Mouse (Mus musculus) CH12.LX (cell line): ENCODE measurements around the gene Nfix. TPM values are rescaled to one million over a fixed set of nuclear protein-coding genes. Genes with fewer than 3 reads are reported as not detected.

ENCODE experiments used
- DNase-seq: peaks from one replicate; pipeline ENCODE4 v3.0.0-alpha.2; 2013; ENCODE audit errors: extremely low read depth
- H3K27ac ChIP-seq: 2 replicates; pipeline ENCODE4 v1.5.1; 2012; ENCODE audit warnings: low read depth, mild to moderate bottlenecking, control low read depth, moderate library complexity; ENCODE audit not compliant: insufficient read depth
- H3K27me3 ChIP-seq: replicated peaks from 2 replicates; pipeline ENCODE3; 2012; ENCODE audit warnings: inconsistent platforms
- H3K36me3 ChIP-seq, 2 experiments: replicated peaks in 1 of 2; 2 replicates each; pipeline versions ENCODE3 to v1.6.1; 2012; ENCODE audit warnings: inconsistent platforms in 1 of 2, low read length in 1 of 2, mild to moderate bottlenecking in 1 of 2, mixed read lengths in 1 of 2, moderate library complexity in 1 of 2; ENCODE audit not compliant: control insufficient read depth in 1 of 2, insufficient read depth in 1 of 2
- H3K4me1 ChIP-seq, 2 experiments: 2 replicates each; pipeline ENCODE4 v1.6.1; 2012; ENCODE audit warnings: inconsistent platforms in 1 of 2, moderate library complexity in 1 of 2; ENCODE audit not compliant: insufficient read depth in 2 of 2, control insufficient read depth in 1 of 2
- H3K4me2 ChIP-seq: 2 replicates; pipeline ENCODE4 v1.6.1; 2012; ENCODE audit warnings: low read depth, mild to moderate bottlenecking, control low read depth; ENCODE audit not compliant: poor library complexity, insufficient read depth, severe bottlenecking
- H3K4me3 ChIP-seq, 3 experiments: fragments of 150-350 bp in 1 of 3; sonication (generic) in 1 of 3; replicated peaks in 1 of 3; 2 replicates each; pipeline versions ENCODE3 to v1.5.1; 2011 to 2012; ENCODE audit warnings: low read depth in 2 of 3, low read length in 2 of 3, mild to moderate bottlenecking in 2 of 3, moderate library complexity in 2 of 3, control low read depth in 1 of 3, improper control_type of control experiment in 1 of 3, inconsistent platforms in 1 of 3, mixed read lengths in 1 of 3; ENCODE audit not compliant: poor library complexity in 1 of 3
- H3K79me2 ChIP-seq: replicated peaks from 2 replicates; pipeline ENCODE4 v1.6.1; 2012; ENCODE audit warnings: mild to moderate bottlenecking, moderate library complexity; ENCODE audit not compliant: control insufficient read depth, poor library complexity, insufficient read depth, severe bottlenecking; ENCODE audit errors: extremely low read depth
- H3K9ac ChIP-seq: 2 replicates; pipeline ENCODE4 v1.6.1; 2012; ENCODE audit warnings: low read depth, mild to moderate bottlenecking, control low read depth, moderate library complexity; ENCODE audit not compliant: insufficient read depth
- H3K9me3 ChIP-seq: replicated peaks from 2 replicates; pipeline ENCODE3; 2012; ENCODE audit warnings: low read length, inconsistent platforms, mixed read lengths
- BHLHE40 ChIP-seq: IDR thresholded peaks from 2 replicates; pipeline ENCODE4 v1.6.1; 2011; ENCODE audit warnings: mild to moderate bottlenecking, low read depth, low read length, improper control_type of control experiment
- CHD1 ChIP-seq: IDR thresholded peaks from 2 replicates; pipeline ENCODE4 v1.6.1; 2012; ENCODE audit warnings: low read depth, low read length, improper control_type of control experiment, inconsistent platforms
- ELF1 ChIP-seq: IDR thresholded peaks from 2 replicates; pipeline ENCODE4 v1.6.1; 2014; ENCODE audit warnings: low read depth, mild to moderate bottlenecking, inconsistent platforms, low read length, improper control_type of control experiment
- EP300 ChIP-seq: IDR thresholded peaks from 2 replicates; pipeline ENCODE4 v1.6.1; 2011; ENCODE audit warnings: low read length, improper control_type of control experiment
- ETS1 ChIP-seq: conservative IDR thresholded peaks from 2 replicates; pipeline ENCODE4 v1.6.1; 2012; ENCODE audit warnings: low read depth, mild to moderate bottlenecking, inconsistent platforms, low read length, improper control_type of control experiment, moderate library complexity
- HCFC1 ChIP-seq: IDR thresholded peaks from 2 replicates; pipeline ENCODE4 v1.6.1; 2012; ENCODE audit warnings: low read depth, mild to moderate bottlenecking, inconsistent platforms, low read length, improper control_type of control experiment
- IRF4 ChIP-seq: IDR thresholded peaks from 2 replicates; pipeline ENCODE4 v1.6.1; 2014; ENCODE audit warnings: low read depth, mild to moderate bottlenecking, inconsistent platforms, low read length, improper control_type of control experiment
- JUN ChIP-seq: IDR thresholded peaks from 2 replicates; pipeline ENCODE4 v1.6.1; 2011; ENCODE audit warnings: low read depth, mild to moderate bottlenecking, low read length, improper control_type of control experiment, moderate library complexity; ENCODE audit not compliant: insufficient read depth
- JUND ChIP-seq: conservative IDR thresholded peaks from 2 replicates; pipeline ENCODE4 v1.6.1; 2011; ENCODE audit warnings: low read depth, low read length, improper control_type of control experiment
- KAT2A ChIP-seq: IDR thresholded peaks from 2 replicates; pipeline ENCODE4 v1.6.1; 2012; ENCODE audit warnings: low read length, improper control_type of control experiment, inconsistent platforms; ENCODE audit not compliant: insufficient replicate concordance
- MEF2A ChIP-seq: IDR thresholded peaks from 2 replicates; pipeline ENCODE4 v1.6.1; 2014; ENCODE audit warnings: low read depth, mild to moderate bottlenecking, inconsistent platforms, low read length, improper control_type of control experiment, borderline replicate concordance
- MXI1 ChIP-seq: IDR thresholded peaks from 2 replicates; pipeline ENCODE4 v1.6.1; 2011; ENCODE audit warnings: mild to moderate bottlenecking, low read depth, low read length, improper control_type of control experiment
- MYC ChIP-seq: IDR thresholded peaks from 2 replicates; pipeline ENCODE4 v1.6.1; 2011; ENCODE audit warnings: low read depth, mild to moderate bottlenecking, improper control_type of control experiment, low read length
- NELFE ChIP-seq: IDR thresholded peaks from 2 replicates; pipeline ENCODE4 v1.6.1; 2011; ENCODE audit warnings: low read depth, low read length, improper control_type of control experiment
- NRF1 ChIP-seq: IDR thresholded peaks from 2 replicates; pipeline ENCODE4 v1.6.1; 2014; ENCODE audit warnings: low read depth, mild to moderate bottlenecking, inconsistent platforms, low read length, improper control_type of control experiment, moderate library complexity
- PAX5 ChIP-seq: IDR thresholded peaks from 2 replicates; pipeline ENCODE4 v1.6.1; 2012; ENCODE audit warnings: low read length, inconsistent platforms, mixed read lengths
- POLR2A ChIP-seq: IDR thresholded peaks from 2 replicates; pipeline ENCODE4 v1.6.1; 2011; ENCODE audit warnings: low read depth, mild to moderate bottlenecking, improper control_type of control experiment, low read length
- POLR2AphosphoS2 ChIP-seq: IDR thresholded peaks from 2 replicates; pipeline ENCODE4 v1.6.1; 2011; ENCODE audit warnings: low read depth, low read length, improper control_type of control experiment
- RCOR1 ChIP-seq: conservative IDR thresholded peaks from 2 replicates; pipeline ENCODE4 v1.6.1; 2012; ENCODE audit warnings: low read depth, mild to moderate bottlenecking, inconsistent platforms, low read length, improper control_type of control experiment
- TBP ChIP-seq: conservative IDR thresholded peaks from 2 replicates; pipeline ENCODE4 v1.6.1; 2011; ENCODE audit warnings: low read depth, low read length, improper control_type of control experiment
- TCF12 ChIP-seq: IDR thresholded peaks from 2 replicates; pipeline ENCODE4 v1.6.1; 2014; ENCODE audit warnings: low read depth, mild to moderate bottlenecking, inconsistent platforms, low read length, improper control_type of control experiment
- UBTF ChIP-seq: IDR thresholded peaks from 2 replicates; pipeline ENCODE4 v1.6.1; 2012; ENCODE audit warnings: low read depth, mild to moderate bottlenecking, inconsistent platforms, low read length, improper control_type of control experiment, moderate library complexity
- USF1 ChIP-seq: IDR thresholded peaks from 2 replicates; pipeline ENCODE4 v1.6.1; 2014; ENCODE audit warnings: low read depth, mild to moderate bottlenecking, inconsistent platforms, low read length, improper control_type of control experiment
- ZMIZ1 ChIP-seq: IDR thresholded peaks from 2 replicates; pipeline ENCODE4 v1.6.1; 2012; ENCODE audit warnings: low read depth, mild to moderate bottlenecking, inconsistent platforms, low read length, improper control_type of control experiment
- ZNF384 ChIP-seq: IDR thresholded peaks from 2 replicates; pipeline ENCODE4 v1.6.1; 2012; ENCODE audit warnings: low read depth, low read length, improper control_type of control experiment, inconsistent platforms
- dilution Hi-C: fragments of 300-500 bp; cut with MboI; formaldehyde crosslinking; loops from 2 replicates; pipeline ENCODE4 v1.14.3; 2020; ENCODE audit warnings: low sequenced_read_pairs; ENCODE audit not compliant: extremely low pct_unique_long_range_greater_than_20kb, extremely low pct_ligation_motif_present
- in situ Hi-C: fragments of 300-500 bp; cut with MboI; formaldehyde crosslinking; loops from 3 replicates; pipeline ENCODE4 v1.14.3; 2019; ENCODE audit warnings: low sequenced_read_pairs, low pct_ligation_motif_present, low pct_unique_long_range_greater_than_20kb, mixed read lengths
- polyA plus RNA-seq: library from polyadenylated mRNA; unstranded; fragments of >175 nt; gene quantifications from 2 replicates; pipeline ENCODE4 v1.2.1, GENCODE M21; 2012; ENCODE audit warnings: low read depth; ENCODE audit not compliant: insufficient read length
- total RNA-seq, 2 experiments: library from RNA; depleted of rRNA; stranded (reverse); fragments of 300-350 nt in 1 of 2; fragments of >200 nt in 1 of 2; gene quantifications; 2 replicates each; pipeline ENCODE4 v1.2.3; 2012 to 2014

The Nfix gene
- total and polyA plus RNA-seq, 3 experiments: 0.09 to 10.5 (median 1.1) TPM

GRCm38 (mm10) chr8:84662581-84663065, 137.5 kb downstream of the Nfix start, which contains the start of gene Ier2:
Ier2 (minus strand) TSS chr8:84662852.
- H3K9ac ChIP-seq: peak within 1 kb of the TSS; percentile 95
- H3K27ac ChIP-seq: peak within 1 kb of the TSS; percentile 97
- H3K4me1 ChIP-seq: peaks cover 7 to 37% of the 10 kb centered on the region in 2 experiments
- H3K4me2 ChIP-seq: peak within 1 kb of the TSS; percentile 82
- in situ Hi-C loops: no loop called here
- peaks cover 0 to 7% of the 10 kb centered on the region in 2 experiments for H3K36me3 ChIP-seq
- peak within 1 kb of the TSS; percentile 68 to 97 (median 80) for H3K4me3 ChIP-seq
- H3K27me3 ChIP-seq: no peaks in the 10 kb centered on the region
- H3K9me3 ChIP-seq: no peaks in the 10 kb centered on the region
- TF ChIP-seq NRF1 (no peak), KAT2A (0 out of 2 replicates have a peak, but pooled peaks have one; percentile 47), UBTF (no peak; the same call in 1 of the 2 replicates), HCFC1 (peak; percentile 54), PAX5 (no peak), JUN (peak; percentile 42; the same call in 1 of the 2 replicates), ETS1 (peak; percentile 67), CHD1 (no peak), MXI1 (no peak), USF1 (no peak), MEF2A (peak; percentile 67), TBP (peak; percentile 98), POLR2A (peak; percentile 100), EP300 (peak; percentile 64), IRF4 (peak; percentile 41; the same call in 1 of the 2 replicates), BHLHE40 (peak; percentile 29; the same call in 1 of the 2 replicates), ZMIZ1 (peak; percentile 99), MYC (peak; percentile 54; the same call in 1 of the 2 replicates), ELF1 (peak; percentile 60), JUND (peak; percentile 62; the same call in 1 of the 2 replicates), RCOR1 (0 out of 2 replicates have a peak, but pooled peaks have one; percentile 35), TCF12 (peak; percentile 78), NELFE (peak; percentile 100), ZNF384 (no peak), POLR2AphosphoS2 (peak; percentile 99)
- TF ChIP-seq, all 38 proteins: peak for 18
- DNase-seq: peak; percentile 93
- peaks cover 23% of the 10 kb centered on the region for H3K79me2 ChIP-seq
- dilution Hi-C loops: no loop called here
